Mouse (Mus musculus) C2C12 (cell line): ENCODE data around the gene Arhgef39. TPM values are rescaled to one million over a fixed set of nuclear protein-coding genes. Genes with fewer than 3 reads are reported as not detected.

Experiments
- H3K27me3 ChIP-seq: one replicate; pipeline ENCODE4 v1.6.1; 2011; ENCODE audit not compliant: control insufficient read depth, insufficient read depth, insufficient read length
- H3K36me3 ChIP-seq: one replicate; pipeline ENCODE4 v1.6.1; 2011; ENCODE audit not compliant: control insufficient read depth, insufficient read depth
- H3K4me3 ChIP-seq: one replicate; pipeline ENCODE4 v1.5.1; 2011; ENCODE audit warnings: mild to moderate bottlenecking, control low read depth; ENCODE audit not compliant: poor library complexity, insufficient read depth, severe bottlenecking
- H3K79me2 ChIP-seq: one replicate; pipeline ENCODE4 v1.6.1; 2011; ENCODE audit not compliant: control insufficient read depth, insufficient read depth
- H3K79me3 ChIP-seq: one replicate; pipeline ENCODE4 v1.6.1; 2011; ENCODE audit warnings: low read depth, control low read depth
- H3ac ChIP-seq: one replicate; pipeline ENCODE3; 2011; ENCODE audit warnings: low read depth; ENCODE audit not compliant: control insufficient read depth, insufficient read length
- CEBPB ChIP-seq: IDR thresholded peaks from one replicate; pipeline ENCODE4 v1.6.1; 2011; ENCODE audit warnings: low read depth, mild to moderate bottlenecking, control low read depth, moderate library complexity
- CTCF ChIP-seq: IDR thresholded peaks from one replicate; pipeline ENCODE4 v1.5.1; 2011; ENCODE audit not compliant: control insufficient read depth, insufficient read depth, insufficient read length
- FOSL1 ChIP-seq: IDR thresholded peaks from one replicate; pipeline ENCODE4 v1.8.0; 2011; ENCODE audit warnings: mild to moderate bottlenecking, low read length; ENCODE audit not compliant: poor library complexity, insufficient read depth, severe bottlenecking
- MAX ChIP-seq: IDR thresholded peaks from one replicate; pipeline ENCODE4 v1.6.1; 2011; ENCODE audit warnings: mild to moderate bottlenecking, control low read depth
- MYOD1 ChIP-seq: IDR thresholded peaks from one replicate; pipeline ENCODE4 v1.6.1; 2011; ENCODE audit warnings: low read depth; ENCODE audit not compliant: control insufficient read depth, insufficient read length
- MYOG ChIP-seq: IDR thresholded peaks from one replicate; pipeline ENCODE4 v1.6.1; 2011; ENCODE audit not compliant: control insufficient read depth, insufficient read length; ENCODE audit errors: extremely low read depth
- USF1 ChIP-seq: IDR thresholded peaks from one replicate; pipeline ENCODE4 v1.6.1; 2011; ENCODE audit warnings: low read depth, mild to moderate bottlenecking, control low read depth, moderate library complexity
- polyA plus RNA-seq: library from polyadenylated mRNA; unstranded; fragments of >200 nt; fragmentation: generic; extraction: Trizol; gene quantifications from one replicate; pipeline ENCODE4 v1.2.1, GENCODE M21; 2012; ENCODE audit warnings: missing spikeins

Gene Arhgef39
- polyA plus RNA-seq, 1 experiment, result 11.7 TPM

GRCm38 (mm10) chr4:43481894-43482456 lies 17.5 kb downstream of the Arhgef39 start:
- H3K79me2 ChIP-seq, result no peaks in the 10 kb centered on the region
- H3K27me3 ChIP-seq, result no peaks in the 10 kb centered on the region
- H3K36me3 ChIP-seq, result no peaks in the 10 kb centered on the region
- H3ac ChIP-seq, result no peak overlapping the region
- no peak for TF ChIP-seq MYOD1
- TF ChIP-seq MYOG, result no peak
- no peak for TF ChIP-seq MAX
- no peak for TF ChIP-seq CEBPB
- no peak for TF ChIP-seq FOSL1
- no peak for TF ChIP-seq USF1
- no peak for TF ChIP-seq CTCF
- no peaks in the 10 kb centered on the region for H3K79me3 ChIP-seq
- H3K4me3 ChIP-seq, result no peak overlapping the region

- TF ChIP-seq CTCF (no peak), MYOG (no peak), MAX (no peak), USF1 (no peak), FOSL1 (no peak), MYOD1 (no peak), CEBPB (no peak)
- Histone ChIP-seq H3K79me3 (no peaks in the 10 kb centered on the region), H3ac (no peak overlapping the region), H3K4me3 (no peak overlapping the region), H3K79me2 (no peaks in the 10 kb centered on the region), H3K27me3 (no peaks in the 10 kb centered on the region), H3K36me3 (no peaks in the 10 kb centered on the region)
These were observed 18.5 kb downstream of the Arhgef39 start for GRCm38 (mm10) chr4:43480985-43481384.

DNA sequence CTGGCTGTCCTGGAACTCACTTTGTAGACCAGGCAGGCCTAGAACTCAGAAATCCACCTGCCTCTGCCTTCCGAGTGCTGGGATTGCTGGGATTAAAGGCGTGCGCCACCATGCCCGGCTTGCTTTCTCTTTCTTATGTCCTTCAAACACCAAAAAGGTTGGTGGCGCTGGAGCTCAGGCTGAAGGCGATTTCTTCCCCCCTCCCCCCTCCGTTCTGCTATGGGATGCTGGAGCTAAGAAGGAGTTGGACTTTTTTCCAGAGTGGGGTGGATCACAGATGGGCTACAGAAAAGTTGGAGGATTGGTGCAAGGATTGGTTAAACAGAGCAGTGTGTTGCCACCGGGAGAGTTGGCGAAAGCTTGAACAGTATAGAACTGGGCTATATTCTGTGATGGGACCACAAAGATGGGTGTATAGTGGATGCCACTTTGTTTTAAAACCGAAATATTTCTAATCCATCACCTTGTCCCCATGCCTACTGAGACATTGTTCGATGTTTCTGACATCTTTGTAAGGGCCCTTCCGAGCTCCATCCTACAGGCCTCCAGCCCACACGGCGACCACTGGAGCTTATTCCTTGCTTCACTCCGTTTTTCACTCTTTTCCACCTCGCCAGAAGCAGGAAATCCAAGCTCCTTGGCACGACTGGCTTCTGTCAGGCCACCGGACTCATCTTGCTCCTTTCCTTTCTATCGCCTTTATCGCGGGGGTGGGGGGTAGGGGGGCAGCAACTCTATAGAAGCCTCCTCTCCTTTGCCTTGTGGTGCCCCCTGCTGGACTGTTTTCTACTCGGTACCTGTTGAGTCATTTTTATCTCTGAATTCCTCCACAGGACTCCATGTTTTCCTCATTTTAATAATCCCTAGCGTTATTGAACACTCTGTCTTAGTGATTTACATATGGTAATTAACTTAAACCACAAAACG lies 20.3 kb downstream of the Arhgef39 start:
- H3K27me3 ChIP-seq, result no peaks in the 10 kb centered on the region
- no peak overlapping the region for H3K4me3 ChIP-seq
- H3K36me3 ChIP-seq, result no peaks in the 10 kb centered on the region
- no peak overlapping the region for H3ac ChIP-seq
- H3K79me2 ChIP-seq, result no peaks in the 10 kb centered on the region
- no peaks in the 10 kb centered on the region for H3K79me3 ChIP-seq
- peak; percentile 16 for TF ChIP-seq CTCF
- no peak for TF ChIP-seq MAX

- no peak for TF ChIP-seq CEBPB
- no peak for TF ChIP-seq MAX
- TF ChIP-seq USF1, result no peak
- no peak for TF ChIP-seq CTCF
- no peak for TF ChIP-seq FOSL1
- TF ChIP-seq MYOD1, result no peak
- no peak for TF ChIP-seq MYOG
- H3K79me3 ChIP-seq, result no peaks in the 10 kb centered on the region
- H3K27me3 ChIP-seq, result no peaks in the 10 kb centered on the region
- no peaks in the 10 kb centered on the region for H3K79me2 ChIP-seq
- no peaks in the 10 kb centered on the region for H3K36me3 ChIP-seq
- no peak overlapping the region for H3ac ChIP-seq
- no peak overlapping the region for H3K4me3 ChIP-seq
These were observed 21.0 kb downstream of the Arhgef39 start for GRCm38 (mm10) chr4:43478534-43478858.

- Histone ChIP-seq H3K79me3 (no peaks in the 10 kb centered on the region), H3K79me2 (no peaks in the 10 kb centered on the region), H3ac (no peak overlapping the region), H3K36me3 (no peaks in the 10 kb centered on the region), H3K4me3 (no peak overlapping the region), H3K27me3 (no peaks in the 10 kb centered on the region)
- TF ChIP-seq USF1, result no peak
- TF ChIP-seq CEBPB, result no peak
- TF ChIP-seq FOSL1, result no peak
- TF ChIP-seq MAX, result no peak
- TF ChIP-seq CTCF, result no peak
- no peak for TF ChIP-seq MYOD1
- no peak for TF ChIP-seq MYOG
These were observed 21.5 kb downstream of the Arhgef39 start for GRCm38 (mm10) chr4:43477857-43478533.

DNA sequence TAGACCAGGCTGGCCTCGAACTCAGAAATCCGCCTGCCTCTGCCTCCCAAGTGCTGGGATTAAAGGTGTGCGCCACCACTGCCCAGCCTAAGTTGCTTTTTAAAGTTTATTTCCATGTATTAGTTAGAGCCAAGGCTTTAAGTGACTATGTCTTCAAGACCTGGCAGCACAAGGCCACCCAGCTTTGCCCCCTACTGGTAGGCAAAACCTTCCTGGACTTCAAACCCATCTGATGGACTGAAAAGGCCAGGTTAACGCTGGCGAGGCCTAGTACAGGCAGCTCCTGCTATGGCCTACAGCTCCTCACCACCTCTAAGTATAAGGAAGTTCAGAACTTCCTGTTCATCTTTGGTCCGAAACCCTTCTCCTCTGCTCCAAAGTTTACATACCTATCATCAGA lies 22.9 kb downstream of the Arhgef39 start:
- TF ChIP-seq USF1 (no peak), MYOG (no peak), MYOD1 (no peak), CTCF (peak; percentile 10)
- Histone ChIP-seq H3K36me3 (no peaks in the 10 kb centered on the region), H3K79me3 (no peaks in the 10 kb centered on the region), H3K4me3 (no peak overlapping the region), H3ac (no peak overlapping the region), H3K79me2 (no peaks in the 10 kb centered on the region), H3K27me3 (no peaks in the 10 kb centered on the region)
